ENCODE assay signal across 8 mouse cellular contexts in the genomic region with DNA sequence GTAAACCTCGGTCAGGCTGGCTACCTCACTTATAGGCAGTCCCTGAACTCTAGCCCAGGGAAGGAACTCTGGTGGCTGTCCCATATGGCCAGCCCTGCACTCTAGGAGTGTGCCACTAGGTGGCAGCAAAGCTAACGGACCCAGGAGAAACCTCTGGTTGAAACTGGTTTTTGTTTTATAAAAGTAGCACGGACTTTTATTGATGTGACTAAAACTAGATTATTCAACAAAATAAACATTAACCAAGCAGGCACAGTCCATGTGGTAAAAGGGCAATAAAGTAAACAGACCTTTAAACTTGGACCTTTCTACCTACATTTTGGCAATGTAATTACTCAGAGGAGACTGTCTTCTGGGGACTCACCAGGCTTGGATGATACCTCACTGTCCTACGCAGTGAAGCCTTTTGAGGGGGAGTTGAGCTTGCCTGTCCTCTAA. TPM values are rescaled to one million over a fixed set of nuclear protein-coding genes. Genes with fewer than 3 reads are reported as not detected.
DNase-seq lines count a peak whose midpoint lies in the region; ATAC-seq and TF ChIP-seq lines count a peak whose summit lies in the region.

No protein-coding gene starts in this region.

- no peaks in the 10 kb centered on the region for H3K4me1 ChIP-seq in forebrain, postnatal 0 days (ENCODE audit: insufficient read depth)
- H3K4me1 ChIP-seq in hindbrain, embryonic 16.5 days (ENCODE audit: control insufficient read depth, insufficient read depth, low read depth, low read length): no peaks in the 10 kb centered on the region

- H3K36me3 ChIP-seq in forebrain, postnatal 0 days (ENCODE audit: insufficient read depth): peaks cover 12% of the 10 kb centered on the region
- H3K36me3 ChIP-seq in hindbrain, embryonic 16.5 days (ENCODE audit: control insufficient read depth, insufficient read depth, low read length): 0 out of 2 replicates have a peak, but pooled peaks cover 7% of the 10 kb centered on the region

- no peak overlapping the region for H3K27ac ChIP-seq in forebrain, postnatal 0 days (ENCODE audit: low read depth, low read length)
- no peak overlapping the region for H3K27ac ChIP-seq in hindbrain, embryonic 16.5 days (ENCODE audit: low read depth, low read length)

- no peaks in the 10 kb centered on the region for H3K27me3 ChIP-seq in forebrain, postnatal 0 days (ENCODE audit: insufficient read depth, low read length)
- H3K27me3 ChIP-seq in hindbrain, embryonic 16.5 days (replicated peaks; ENCODE audit: control insufficient read depth, insufficient read depth, low read length): no peaks in the 10 kb centered on the region

- no peak overlapping the region for H3K4me2 ChIP-seq in forebrain, postnatal 0 days (ENCODE audit: low read depth)
- no peak overlapping the region for H3K4me2 ChIP-seq in hindbrain, embryonic 16.5 days (ENCODE audit: low read length)

- DNase-seq in MN1 (ENCODE audit: low spot score): peak; percentile 68
- DNase-seq in cerebellum, adult 11 months: peak; percentile 63
- DNase-seq in forebrain, postnatal 0 days: peak; percentile 88
- peak; percentile 54 to 68 for DNase-seq in layer of hippocampus, postnatal 36 days
- DNase-seq in lung, postnatal 4 days: peak; percentile 68 to 84
- DNase-seq in right cerebral cortex, postnatal 14 days: peak; percentile 79
- peak; percentile 75 for DNase-seq in urinary bladder, postnatal 25 days (ENCODE audit: low spot score)

- TF ChIP-seq CTCF in forebrain, postnatal 0 days (IDR thresholded peaks at IDR 0.05; ENCODE audit: low read depth): peak; percentile 92

- peak; percentile 72; the same call in 1 of the 2 replicates for ATAC-seq in forebrain, postnatal 0 days
- peak; percentile 55; the same call in 1 of the 2 replicates for ATAC-seq in hindbrain, embryonic 16.5 days

- no peak overlapping the region for H3K4me3 ChIP-seq in forebrain, postnatal 0 days (ENCODE audit: low read depth, low read length)
- no peak overlapping the region for H3K4me3 ChIP-seq in hindbrain, embryonic 16.5 days (ENCODE audit: low read length)

- no peaks in the 10 kb centered on the region for H3K9me3 ChIP-seq in forebrain, postnatal 0 days (ENCODE audit: low read length)
- H3K9me3 ChIP-seq in hindbrain, embryonic 16.5 days (ENCODE audit: control insufficient read depth, low read length): no peaks in the 10 kb centered on the region

- 10% methylated on average over 4 of the region's 4 CpGs for WGBS in forebrain, postnatal 0 days
- 13% methylated on average over 4 of the region's 4 CpGs for WGBS in hindbrain, embryonic 16.5 days

- no peak overlapping the region for H3K9ac ChIP-seq in forebrain, postnatal 0 days
- no peak overlapping the region for H3K9ac ChIP-seq in hindbrain, embryonic 16.5 days (ENCODE audit: low read depth, low read length)

RNA-seq across cellular contexts. Expression of gene Snx4, which starts 55.4 kb away (rescaled TPM):
- 91.1 and 108 TPM in 2 replicates for total RNA-seq in forebrain, postnatal 0 days (2014; rRNA removed)
- 93.5 and 95.4 TPM in 2 replicates for polyA plus RNA-seq in forebrain, postnatal 0 days (2015; fragmentation: Nextera tagmentation; extraction: Ambion mirVana)
- polyA plus RNA-seq in hindbrain, embryonic 16.5 days (2015; fragmentation: Nextera tagmentation; extraction: Ambion mirVana): 87.3 and 103 TPM in 2 replicates
- total RNA-seq in layer of hippocampus, postnatal 36 days (2021): 10 to 100 TPM; 29.0 to 33.0 TPM
